Mouse (Mus musculus) liver, adult 2 months (tissue): ENCODE measurements around the gene Ncr1. TPM values are rescaled to one million over a fixed set of nuclear protein-coding genes. Genes with fewer than 3 reads are reported as not detected.

Experiments
- DNase-seq: peaks from one replicate; pipeline ENCODE4 v3.0.0-alpha.2; 2011; ENCODE audit warnings: low read depth, low spot score; ENCODE audit errors: extremely low read depth
- H3K27ac ChIP-seq: fragments of 200-500 bp; replicated peaks from 2 replicates; pipeline ENCODE4 v1.5.1; 2012; ENCODE audit warnings: low read depth, mild to moderate bottlenecking, control low read depth, inconsistent platforms, low read length; ENCODE audit not compliant: insufficient read depth
- H3K27me3 ChIP-seq: fragments of 200-500 bp; 2 replicates; pipeline ENCODE4 v1.6.1; 2012; ENCODE audit warnings: mild to moderate bottlenecking, moderate library complexity, low read length, inconsistent platforms; ENCODE audit not compliant: control insufficient read depth, insufficient read depth
- H3K36me3 ChIP-seq: fragments of 200-500 bp; 2 replicates; pipeline ENCODE4 v1.6.1; 2012; ENCODE audit warnings: low read length, inconsistent platforms; ENCODE audit not compliant: control insufficient read depth, insufficient read depth
- H3K4me1 ChIP-seq: fragments of 200-500 bp; 2 replicates; pipeline ENCODE4 v1.6.1; 2011; ENCODE audit warnings: low read length; ENCODE audit not compliant: control insufficient read depth, insufficient read depth
- H3K4me3 ChIP-seq: fragments of 200-500 bp; 2 replicates; pipeline ENCODE4 v1.5.1; 2011; ENCODE audit warnings: low read depth, mild to moderate bottlenecking, control low read depth, low read length, moderate library complexity; ENCODE audit not compliant: insufficient read depth
- H3K79me2 ChIP-seq: fragments of 200-500 bp; 2 replicates; pipeline ENCODE4 v1.6.1; 2012; ENCODE audit warnings: inconsistent platforms, mild to moderate bottlenecking, low read length, moderate library complexity; ENCODE audit not compliant: control insufficient read depth, insufficient read depth
- H3K9ac ChIP-seq: fragments of 200-500 bp; 2 replicates; pipeline ENCODE4 v1.6.1; 2012; ENCODE audit warnings: low read depth, mild to moderate bottlenecking, control low read depth, inconsistent platforms, low read length
- CTCF ChIP-seq: fragments of 200-500 bp; IDR thresholded peaks from 2 replicates; pipeline ENCODE4 v1.5.1; 2011; ENCODE audit warnings: low read depth, low read length, control low read depth
- POLR2A ChIP-seq: fragments of 200-500 bp; IDR thresholded peaks from 2 replicates; pipeline ENCODE4 v1.6.1; 2011; ENCODE audit warnings: low read length, control low read depth; ENCODE audit not compliant: insufficient read depth; ENCODE audit errors: extremely low read depth
- WGBS: fragments of 180-500 bp; shearing (Covaris S2); methylation state at CpG from one replicate; pipeline ENCODE4 v1.1.7; 2018; 5-methylcytosine and 5-hydroxymethylcytosine counted together
- polyA plus RNA-seq: library from polyadenylated mRNA; depleted of rRNA; stranded (reverse); fragments of >200 nt; gene quantifications from 2 replicates; pipeline ENCODE4 v1.2.3, GENCODE M21; 2012; rRNA removed
- total RNA-seq: library from RNA; depleted of rRNA; stranded (reverse); fragments of >200 nt; gene quantifications from 2 replicates; pipeline ENCODE4 v1.2.3, GENCODE M21; 2014; rRNA removed

The Ncr1 gene
- total and polyA plus RNA-seq, 2 experiments: 0.10 to 0.46 TPM

DNA sequence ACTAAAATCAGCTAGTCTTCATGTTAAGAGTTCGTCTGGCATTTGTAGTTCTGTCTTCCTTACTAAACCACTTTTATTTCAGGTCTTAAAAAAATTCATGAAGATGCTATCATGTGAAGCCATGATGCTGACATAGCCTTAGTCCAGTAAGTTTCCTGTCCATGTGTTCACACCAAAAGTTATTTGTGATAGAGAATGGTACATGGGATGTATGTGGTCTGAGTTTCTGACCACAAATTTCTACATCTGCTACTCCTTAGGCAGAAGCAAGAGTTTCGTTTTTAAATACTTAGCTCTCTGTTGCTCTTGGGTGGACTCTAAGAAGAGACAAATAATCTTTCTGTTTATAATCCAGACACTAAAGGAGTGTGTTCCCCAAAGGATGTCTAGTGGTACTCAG, 14.2 kb upstream of the Ncr1 start:
- H3K36me3 ChIP-seq: no peaks in the 10 kb centered on the region
- H3K4me1 ChIP-seq: no peaks in the 10 kb centered on the region
- DNase-seq: no peak
- no peak overlapping the region for H3K9ac ChIP-seq
- no peak for TF ChIP-seq CTCF
- TF ChIP-seq POLR2A: no peak
- no peaks in the 10 kb centered on the region for H3K79me2 ChIP-seq
- no peak overlapping the region for H3K27ac ChIP-seq
- H3K27me3 ChIP-seq: no peaks in the 10 kb centered on the region
- H3K4me3 ChIP-seq: no peak overlapping the region
- WGBS: 59% methylated on average over 2 of the region's 2 CpGs

DNA sequence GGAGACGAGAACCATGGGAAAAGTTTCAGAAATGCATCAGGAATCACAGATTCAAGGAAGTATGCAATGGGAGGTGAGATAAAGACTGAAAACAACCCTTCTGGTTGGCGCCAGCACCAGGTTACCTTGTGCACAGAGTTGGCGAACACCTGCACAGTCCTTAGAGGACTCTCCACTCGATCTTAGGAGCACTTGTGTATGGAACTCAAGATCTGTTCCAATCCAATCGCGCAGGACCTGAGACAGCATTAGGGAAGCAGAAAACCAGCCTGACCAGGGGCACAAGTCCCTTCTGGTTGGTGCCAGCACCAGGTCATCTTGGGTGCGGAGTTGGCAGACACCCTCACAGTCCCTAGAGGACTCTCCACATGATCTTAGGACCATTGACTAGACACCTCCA, 36.0 kb downstream of the Ncr1 start:
- H3K4me3 ChIP-seq: no peak overlapping the region
- WGBS: 79% methylated on average over 7 of the region's 7 CpGs
- H3K27ac ChIP-seq: no peak overlapping the region
- no peak for DNase-seq
- H3K27me3 ChIP-seq: no peaks in the 10 kb centered on the region
- no peak for TF ChIP-seq POLR2A
- TF ChIP-seq CTCF: no peak
- no peaks in the 10 kb centered on the region for H3K79me2 ChIP-seq
- no peaks in the 10 kb centered on the region for H3K4me1 ChIP-seq
- no peaks in the 10 kb centered on the region for H3K36me3 ChIP-seq
- no peak overlapping the region for H3K9ac ChIP-seq

Other genes starting within 250 kb of the Ncr1 start
- gene Ttyh1, start 218.3 kb upstream of the Ncr1 start, total RNA-seq: 0.65 and 2.8 TPM in 2 replicates
- 2.3 and 2.4 TPM in 2 replicates for gene Ttyh1, start 218.3 kb upstream of the Ncr1 start, polyA plus RNA-seq
- gene Leng8, start 200.7 kb upstream of the Ncr1 start, total RNA-seq: 36.0 and 36.1 TPM in 2 replicates
- gene Leng8, start 200.7 kb upstream of the Ncr1 start, polyA plus RNA-seq: 76.2 and 148 TPM in 2 replicates
- gene Leng9, start 187.3 kb upstream of the Ncr1 start, total RNA-seq: 1.5 and 2.0 TPM in 2 replicates
- gene Leng9, start 187.3 kb upstream of the Ncr1 start, polyA plus RNA-seq: 3.8 and 4.7 TPM in 2 replicates
- gene Cdc42ep5, start 172.9 kb upstream of the Ncr1 start, total RNA-seq: 2.0 and 3.8 TPM in 2 replicates
- gene Cdc42ep5, start 172.9 kb upstream of the Ncr1 start, polyA plus RNA-seq: 4.1 and 5.0 TPM in 2 replicates
- gene Lilra5, start 100.0 kb upstream of the Ncr1 start, total RNA-seq: 2.9 and 4.3 TPM in 2 replicates
- 0.60 and 0.71 TPM in 2 replicates for gene Lilra5, start 100.0 kb upstream of the Ncr1 start, polyA plus RNA-seq
- 0.07 TPM in 1 of 2 replicates, not detected in the other for gene Gp6, start 60.0 kb downstream of the Ncr1 start, total RNA-seq
- not detected in 2 replicates for gene Gp6, start 60.0 kb downstream of the Ncr1 start, polyA plus RNA-seq
- 5.5 and 6.5 TPM in 2 replicates for gene Rdh13, start 107.9 kb downstream of the Ncr1 start, total RNA-seq
- 6.5 and 6.8 TPM in 2 replicates for gene Rdh13, start 107.9 kb downstream of the Ncr1 start, polyA plus RNA-seq
- 2.9 and 6.5 TPM in 2 replicates for gene Eps8l1, start 123.0 kb downstream of the Ncr1 start, total RNA-seq
- gene Eps8l1, start 123.0 kb downstream of the Ncr1 start, polyA plus RNA-seq: 0.05 and 1.4 TPM in 2 replicates
- 21.2 and 21.8 TPM in 2 replicates for gene Ppp1r12c, start 164.0 kb downstream of the Ncr1 start, total RNA-seq
- gene Ppp1r12c, start 164.0 kb downstream of the Ncr1 start, polyA plus RNA-seq: 13.4 and 22.2 TPM in 2 replicates
- gene Tnnt1, start 178.7 kb downstream of the Ncr1 start, total RNA-seq: 1.2 and 2.9 TPM in 2 replicates
- gene Tnnt1, start 178.7 kb downstream of the Ncr1 start, polyA plus RNA-seq: 0.20 and 0.61 TPM in 2 replicates
- gene Tnni3, start 186.5 kb downstream of the Ncr1 start, total RNA-seq: 0.54 TPM in 1 of 2 replicates, not detected in the other
- gene Tnni3, start 186.5 kb downstream of the Ncr1 start, polyA plus RNA-seq: 0.76 and 0.82 TPM in 2 replicates
- gene Dnaaf3, start 194.7 kb downstream of the Ncr1 start, total RNA-seq: 0.09 TPM in 1 of 2 replicates, not detected in the other
- gene Dnaaf3, start 194.7 kb downstream of the Ncr1 start, polyA plus RNA-seq: 0.24 and 0.44 TPM in 2 replicates
- not detected in 2 replicates for gene Syt5, start 209.8 kb downstream of the Ncr1 start, total RNA-seq
- not detected in 2 replicates for gene Syt5, start 209.8 kb downstream of the Ncr1 start, polyA plus RNA-seq